Mouse (Mus musculus) effector memory CD4-positive, alpha-beta T cell, adult 7 months (primary cell): ENCODE data around the gene 9930021J03Rik. TPM values are rescaled to one million over a fixed set of nuclear protein-coding genes. Genes with fewer than 3 reads are reported as not detected.

Experiments
- polyA plus RNA-seq: library from polyadenylated mRNA; unstranded; fragments of 100-300 nt; shearing (Covaris generic); gene quantifications from one replicate; pipeline ENCODE4 v1.2.1, GENCODE M21; 2017

The 9930021J03Rik gene
- polyA plus RNA-seq = 17.4 TPM

DNA sequence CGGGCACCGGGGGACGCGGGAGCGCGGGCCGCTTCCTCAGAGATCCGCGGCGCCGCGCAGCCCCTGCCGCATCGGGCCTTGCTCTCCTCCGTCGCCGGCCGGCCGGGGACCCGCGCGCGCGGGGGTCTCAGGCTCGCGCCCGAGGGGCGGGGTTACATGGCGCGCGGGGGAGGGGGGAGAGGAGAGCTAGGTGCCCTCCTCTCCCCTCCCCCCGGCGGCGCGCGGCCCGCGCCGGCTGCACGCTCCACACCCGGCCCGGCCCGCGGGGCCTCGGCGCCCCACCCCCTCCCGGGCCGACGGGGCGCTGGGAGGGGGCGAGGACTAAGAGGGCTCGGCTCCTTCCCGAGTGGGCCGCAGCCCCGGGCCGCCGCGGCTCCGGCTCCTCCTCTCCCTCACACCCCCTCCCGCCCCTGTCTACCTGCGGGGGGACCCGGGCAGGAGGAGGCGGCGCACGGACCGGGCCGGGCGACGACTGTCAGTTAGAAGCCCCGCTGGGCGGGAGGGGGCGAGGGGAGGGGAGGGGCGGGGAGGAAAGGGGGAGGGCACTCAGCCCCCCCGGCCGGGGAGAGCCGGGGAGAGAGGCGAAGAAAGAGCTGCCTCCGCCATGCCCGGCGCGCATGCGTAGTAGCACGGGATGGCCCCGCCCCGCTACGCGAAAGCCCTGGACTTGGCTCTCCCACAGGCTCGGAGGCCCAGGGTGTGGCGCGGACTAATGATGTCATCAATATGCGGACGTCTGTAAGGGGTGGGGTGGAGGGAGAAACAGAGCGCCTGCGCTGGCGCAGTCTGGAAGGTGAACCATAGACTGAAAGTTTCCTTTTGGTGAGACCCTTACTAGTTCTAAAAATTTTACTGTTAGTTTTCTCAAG is at the start of gene 9930021J03Rik:
Gene 9930021J03Rik, minus strand, starts transcription at position 73 of the 869 bp plus-strand sequence.

DNA sequence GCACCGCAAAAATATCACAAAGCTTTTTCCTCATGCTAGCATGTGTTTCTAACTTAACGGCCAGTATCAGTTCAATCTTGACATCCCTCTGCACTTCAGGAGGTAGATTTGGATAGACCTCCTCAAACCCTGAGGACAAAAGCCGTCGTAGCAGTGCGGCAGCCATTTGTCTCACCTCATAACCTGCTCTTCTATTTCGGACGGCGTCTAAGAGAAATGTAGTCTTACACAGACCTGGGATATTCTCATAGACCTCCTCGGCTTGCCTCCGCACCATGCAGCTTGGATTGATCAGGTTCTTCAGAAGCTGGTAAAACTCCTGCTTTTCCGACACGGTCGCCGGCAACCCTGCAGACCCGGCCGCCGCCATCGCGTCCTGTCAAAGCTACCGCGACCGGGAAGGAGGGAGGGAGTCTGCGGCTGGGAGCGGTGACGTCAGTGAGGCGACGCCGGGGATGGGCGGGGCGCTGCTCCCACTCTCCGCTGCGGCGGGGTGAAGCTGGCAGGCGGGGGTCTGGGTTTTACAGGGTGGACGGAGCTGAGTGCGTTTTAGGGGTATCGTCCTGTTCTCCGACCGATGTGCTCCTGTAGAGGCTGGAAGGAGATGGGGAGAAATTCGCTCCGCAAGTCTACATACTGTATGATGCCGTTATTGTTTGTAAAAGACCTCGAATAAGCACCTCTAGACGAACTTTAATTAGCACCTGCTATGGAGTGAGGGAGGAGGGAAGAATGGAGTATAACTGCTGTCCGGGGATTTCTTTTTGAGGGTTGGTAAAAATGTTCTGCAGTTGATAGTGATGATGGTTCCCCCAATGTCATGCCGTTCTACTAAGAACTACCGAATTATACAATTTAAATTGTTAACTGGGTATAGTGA is 7.0 kb upstream of the 9930021J03Rik start, which contains the start of gene Ranbp6:
Gene Ranbp6, minus strand, starts transcription at position 394 of the 880 bp plus-strand sequence.

DNA sequence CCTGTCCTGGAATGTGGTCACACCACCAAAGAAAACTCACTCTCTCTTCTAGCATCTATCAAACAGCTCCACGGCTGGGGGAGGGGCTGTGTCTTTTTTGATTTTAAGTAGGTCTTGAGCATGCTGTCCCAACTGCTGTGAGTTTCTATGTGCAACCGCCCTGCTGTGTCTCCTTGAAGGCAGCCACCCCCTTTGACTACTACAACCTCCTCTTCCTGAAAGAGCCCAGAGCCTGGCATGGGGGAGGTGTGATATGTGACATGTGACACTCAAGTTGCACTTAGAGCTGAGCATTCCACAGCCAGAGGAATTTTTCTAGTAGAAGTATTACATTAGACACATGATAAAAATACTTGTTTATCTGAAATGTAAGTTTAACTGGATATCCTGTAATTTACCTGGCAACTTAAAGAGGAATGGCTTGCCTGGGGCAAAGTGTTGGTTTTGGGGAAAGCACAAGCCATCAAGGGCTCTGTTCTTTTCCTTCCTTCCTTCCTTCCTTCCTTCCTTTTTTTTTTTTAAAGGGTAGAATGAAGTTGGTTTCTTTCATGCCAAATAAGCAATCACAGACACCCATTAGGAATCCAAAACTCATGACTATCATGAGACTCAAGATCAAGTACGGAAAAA is 108.4 kb downstream of the 9930021J03Rik start, which contains the start of gene Mlana:
Gene Mlana, plus strand, starts transcription at position 580 of the 630 bp plus-strand sequence.

Other genes starting within 250 kb of the 9930021J03Rik start
- 46.7 TPM for gene Ermp1, start 157.6 kb downstream of the 9930021J03Rik start, polyA plus RNA-seq
- 3.3 TPM for gene Mlana, start 108.2 kb downstream of the 9930021J03Rik start, polyA plus RNA-seq
- 18.8 TPM for gene Ranbp6, start 7.0 kb upstream of the 9930021J03Rik start, polyA plus RNA-seq
- 0.76 TPM for gene Il33, start 119.1 kb upstream of the 9930021J03Rik start, polyA plus RNA-seq
- not detected for gene Trpd52l3, start 197.8 kb upstream of the 9930021J03Rik start, polyA plus RNA-seq
- 385 TPM for gene Uhrf2, start 224.5 kb upstream of the 9930021J03Rik start, polyA plus RNA-seq